Mouse (Mus musculus): Measurements from ENCODE around the gene Saa4.
A peak's percentile ranks its signal among the peaks of the same experiment; 100 is the strongest.
"Not testable (repeated sequence)": the region's sequence is repeated elsewhere in the genome, so short reads cannot be mapped to it uniquely, and the experiment has no call there.

Gene Saa4

GRCm38 (mm10) chr7:46715600-46715999, 16.8 kb downstream of the Saa4 start, which contains the start of gene Saa3:
TSS of gene Saa3 (minus strand) at chr7:46715700.
- DNase-seq (ENCODE audit: low spot score) = no peak

- DNase-seq (ENCODE audit: low spot score) = peak; percentile 71
These were observed 17.9 kb downstream of the Saa4 start for GRCm38 (mm10) chr7:46714518-46714917.

- no peak for DNase-seq (ENCODE audit: low spot score)
These were observed 20.2 kb downstream of the Saa4 start for GRCm38 (mm10) chr7:46712250-46712649.

GRCm38 (mm10) chr7:46710390-46710844, 22.0 kb downstream of the Saa4 start, which contains the start of gene Saal1:
TSS of gene Saal1 (minus strand) at chr7:46710680.
- DNase-seq (ENCODE audit: low spot score) = peak; percentile 88

- DNase-seq (ENCODE audit: low spot score) = no peak
These were observed 31.8 kb downstream of the Saa4 start for GRCm38 (mm10) chr7:46700521-46701025.

- no peak for DNase-seq (ENCODE audit: low spot score)
These were observed 35.6 kb downstream of the Saa4 start for GRCm38 (mm10) chr7:46696754-46697153.

GRCm38 (mm10) chr7:46686827-46687226, 45.6 kb downstream of the Saa4 start:
- no peak for DNase-seq (ENCODE audit: low spot score)

- DNase-seq (ENCODE audit: low spot score) = no peak
These were observed 51.7 kb downstream of the Saa4 start for GRCm38 (mm10) chr7:46680732-46681131.

GRCm38 (mm10) chr7:46679044-46679443, 53.4 kb downstream of the Saa4 start:
- DNase-seq (ENCODE audit: low spot score) = not testable (repeated sequence)

GRCm38 (mm10) chr7:46678417-46678816, 54.0 kb downstream of the Saa4 start:
- DNase-seq (ENCODE audit: low spot score) = no peak

Measured in c-Kit-positive CD71-positive TER-119-positive erythroid progenitor cells, embryonic 14.5 days (primary cell).